Mouse (Mus musculus) ES-E14 (cell line): ENCODE measurements around the gene Ccdc184. TPM values are rescaled to one million over a fixed set of nuclear protein-coding genes. Genes with fewer than 3 reads are reported as not detected.

ENCODE experiments used
- DNase-seq: peaks from one replicate; pipeline ENCODE4 v3.0.0-alpha.2; 2013; ENCODE audit warnings: low read depth, low spot score
- H3K27ac ChIP-seq: 2 replicates; pipeline ENCODE4 v1.5.1; 2012; ENCODE audit warnings: low read depth, mild to moderate bottlenecking, low read length, moderate library complexity, mixed read lengths; ENCODE audit not compliant: poor library complexity, insufficient read depth, severe bottlenecking
- H3K36me3 ChIP-seq: 2 replicates; pipeline ENCODE4 v1.6.1; 2012; ENCODE audit warnings: mild to moderate bottlenecking, low read length, moderate library complexity, mixed read lengths; ENCODE audit not compliant: control insufficient read depth, poor library complexity, insufficient read depth, severe bottlenecking
- H3K4me1 ChIP-seq, 2 experiments: fragments of 150-350 bp in 1 of 2; sonication (generic) in 1 of 2; 2 replicates each; pipeline ENCODE4 v1.6.1; 2012; ENCODE audit warnings: low read length in 2 of 2, mild to moderate bottlenecking in 1 of 2, mixed read lengths in 1 of 2; ENCODE audit not compliant: control insufficient read depth in 2 of 2, insufficient read depth in 2 of 2, poor library complexity in 1 of 2
- H3K4me3 ChIP-seq, 2 experiments: fragments of 150-350 bp in 1 of 2; sonication (generic) in 1 of 2; 2 replicates each; pipeline ENCODE4 v1.5.1; 2012; ENCODE audit warnings: low read length in 2 of 2, low read depth in 1 of 2, mild to moderate bottlenecking in 1 of 2, mixed read lengths in 1 of 2; ENCODE audit not compliant: insufficient read depth in 1 of 2, poor library complexity in 1 of 2, severe bottlenecking in 1 of 2
- H3K9ac ChIP-seq: 2 replicates; pipeline ENCODE4 v1.6.1; 2012; ENCODE audit warnings: low read depth, mild to moderate bottlenecking, low read length, mixed read lengths; ENCODE audit not compliant: poor library complexity, insufficient read depth, severe bottlenecking
- H3K9me3 ChIP-seq: fragments of 150-350 bp; sonication (generic); 2 replicates; pipeline ENCODE4 v1.6.1; 2012; ENCODE audit warnings: low read depth, mild to moderate bottlenecking, low read length; ENCODE audit not compliant: control insufficient read depth, insufficient read depth
- CHD2 ChIP-seq: IDR thresholded peaks from 2 replicates; pipeline ENCODE4 v1.6.1; 2014; ENCODE audit warnings: mild to moderate bottlenecking, low read depth, low read length, inconsistent platforms
- HCFC1 ChIP-seq: IDR thresholded peaks from 2 replicates; pipeline ENCODE4 v1.6.1; 2012; ENCODE audit warnings: low read length, inconsistent platforms, borderline replicate concordance; ENCODE audit not compliant: insufficient read depth
- MAFK ChIP-seq: IDR thresholded peaks from 2 replicates; pipeline ENCODE4 v1.6.1; 2014; ENCODE audit warnings: mild to moderate bottlenecking, low read depth, low read length, inconsistent platforms; ENCODE audit not compliant: insufficient read depth
- ZC3H11A ChIP-seq: IDR thresholded peaks from 2 replicates; pipeline ENCODE4 v1.6.1; 2012; ENCODE audit warnings: low read depth, mild to moderate bottlenecking, inconsistent platforms, low read length, borderline replicate concordance
- ZNF384 ChIP-seq: IDR thresholded peaks from 2 replicates; pipeline ENCODE4 v1.6.1; 2012; ENCODE audit warnings: low read depth, low read length, inconsistent platforms
- in situ Hi-C, 2 experiments: fragments of 600-800 bp; cut with MboI; formaldehyde crosslinking; loops; one replicate each; pipeline ENCODE4 v1.15.1; 2025; ENCODE audit warnings: low sequenced_read_pairs in 2 of 2, inconsistent platforms in 1 of 2; ENCODE audit not compliant: unreplicated experiment in 2 of 2
- total RNA-seq: library from RNA; depleted of rRNA; stranded (reverse); fragments of 300-350 nt; gene quantifications from 2 replicates; pipeline ENCODE4 v1.2.3, GENCODE M21; 2012; rRNA removed

The Ccdc184 gene
- 0.32 and 0.80 TPM in 2 replicates for total RNA-seq

GRCm38 (mm10) chr15:98166963-98167644, at the start of gene Ccdc184:
Ccdc184 (plus strand) TSS chr15:98167158.
- no peak for DNase-seq
- in situ Hi-C loops, result no loop called here
- H3K4me1 ChIP-seq, result peaks cover 0 to 6% of the 10 kb centered on the region in 2 experiments; a peak in 1 of 4 replicates
- no peaks in the 10 kb centered on the region for H3K9me3 ChIP-seq
- H3K9ac ChIP-seq, result no peak within 1 kb of the TSS
- no peaks in the 10 kb centered on the region for H3K36me3 ChIP-seq
- no peak within 1 kb of the TSS for H3K27ac ChIP-seq
- H3K4me3 ChIP-seq, result peak within 1 kb of the TSS; percentile 46 to 57
- no peak for TF ChIP-seq HCFC1
- TF ChIP-seq ZNF384, result no peak
- no peak for TF ChIP-seq CHD2
- no peak for TF ChIP-seq ZC3H11A
- no peak for TF ChIP-seq MAFK

GRCm38 (mm10) chr15:98119363-98119762, 47.6 kb upstream of the Ccdc184 start:
- in situ Hi-C loops, result no loop called here
- Histone ChIP-seq H3K36me3 (peaks cover 24% of the 10 kb centered on the region; the same call in 1 of the 2 replicates), H3K4me3 (no peak overlapping the region), H3K9ac (no peak overlapping the region), H3K9me3 (no peaks in the 10 kb centered on the region), H3K27ac (no peak overlapping the region), H3K4me1 (peaks cover 0 to 18% of the 10 kb centered on the region in 2 experiments; a peak in 2 of 4 replicates)
- DNase-seq, result no peak
- no peak for TF ChIP-seq ZNF384
- TF ChIP-seq MAFK, result no peak
- TF ChIP-seq ZC3H11A, result no peak
- no peak for TF ChIP-seq CHD2
- no peak for TF ChIP-seq HCFC1

- peaks cover 30% of the 10 kb centered on the region; the same call in 1 of the 2 replicates for H3K36me3 ChIP-seq
- no peak overlapping the region; the same call in 1 of the 2 replicates for H3K9ac ChIP-seq
- H3K9me3 ChIP-seq, result no peaks in the 10 kb centered on the region
- DNase-seq, result no peak
- peak overlapping the region in 1 of 2 experiments; percentile 10; a peak in 1 of 4 replicates for H3K4me3 ChIP-seq
- peaks cover 0 to 10% of the 10 kb centered on the region in 2 experiments; a peak in 1 of 4 replicates for H3K4me1 ChIP-seq
- no peak for TF ChIP-seq MAFK
- TF ChIP-seq HCFC1, result no peak
- no peak for TF ChIP-seq CHD2
- TF ChIP-seq ZC3H11A, result no peak
- no peak for TF ChIP-seq ZNF384
- H3K27ac ChIP-seq, result no peak overlapping the region
- in situ Hi-C loops, result no loop called here
These were observed 46.1 kb upstream of the Ccdc184 start for GRCm38 (mm10) chr15:98120831-98121230.

GRCm38 (mm10) chr15:98131001-98131400, 36.0 kb upstream of the Ccdc184 start:
- H3K36me3 ChIP-seq, result peaks cover 32% of the 10 kb centered on the region; the same call in 1 of the 2 replicates
- no peak for DNase-seq
- in situ Hi-C loops, result no loop called here
- TF ChIP-seq ZC3H11A (no peak), MAFK (no peak), CHD2 (no peak), ZNF384 (no peak), HCFC1 (no peak)
- no peak overlapping the region for H3K27ac ChIP-seq
- H3K4me3 ChIP-seq, result no peak overlapping the region
- 0 out of 4 replicates have a peak, but pooled peaks cover 0 to 5% of the 10 kb centered on the region in 2 experiments for H3K4me1 ChIP-seq
- no peak overlapping the region for H3K9ac ChIP-seq
- H3K9me3 ChIP-seq, result no peaks in the 10 kb centered on the region
